Mouse (Mus musculus) hindbrain, embryonic 11.5 days (tissue): ENCODE measurements around the gene Hic1. TPM values are rescaled to one million over a fixed set of nuclear protein-coding genes. Genes with fewer than 3 reads are reported as not detected.

Source experiments
- ATAC-seq: fragments of 200-750 bp; cut with Nextera tagmentation; 2 replicates; pipeline ENCODE4 v1.8.0; 2017; ENCODE audit warnings: mild to moderate bottlenecking, moderate TSS enrichment, moderate library complexity; ENCODE audit not compliant: low FRiP score
- DNase-seq: peaks from one replicate; pipeline ENCODE4 v3.0.0-alpha.2; 2015; ENCODE audit warnings: low spot score
- H3K27ac ChIP-seq: fragments of 300-500 bp; sonication (generic); 2 replicates; pipeline ENCODE4 v1.5.1; 2014; ENCODE audit warnings: mild to moderate bottlenecking, low read depth, low read length
- H3K27me3 ChIP-seq: fragments of 300-500 bp; sonication (generic); 2 replicates; pipeline ENCODE4 v1.6.1; 2014; ENCODE audit warnings: mild to moderate bottlenecking, low read length, moderate library complexity, mixed read lengths; ENCODE audit not compliant: control insufficient read depth, insufficient read depth
- H3K36me3 ChIP-seq: fragments of 300-500 bp; sonication (generic); 2 replicates; pipeline ENCODE4 v1.6.1; 2014; ENCODE audit warnings: mild to moderate bottlenecking, low read length, moderate library complexity, mixed read lengths; ENCODE audit not compliant: control insufficient read depth, insufficient read depth
- H3K4me1 ChIP-seq: fragments of 300-500 bp; sonication (generic); replicated peaks from 2 replicates; pipeline ENCODE4 v1.6.1; 2014; ENCODE audit warnings: low read length, mixed read lengths; ENCODE audit not compliant: control insufficient read depth, insufficient read depth
- H3K4me2 ChIP-seq: fragments of 300-500 bp; sonication (generic); replicated peaks from 2 replicates; pipeline ENCODE4 v1.6.1; 2014; ENCODE audit warnings: mild to moderate bottlenecking, low read depth, low read length
- H3K4me3 ChIP-seq: fragments of 300-500 bp; sonication (generic); 2 replicates; pipeline ENCODE4 v1.5.1; 2014; ENCODE audit warnings: low read depth, low read length
- H3K9ac ChIP-seq: fragments of 300-500 bp; sonication (generic); 2 replicates; pipeline ENCODE4 v1.6.1; 2014; ENCODE audit warnings: low read depth, low read length
- H3K9me3 ChIP-seq: fragments of 300-500 bp; sonication (generic); 2 replicates; pipeline ENCODE4 v1.6.1; 2016; ENCODE audit warnings: low read length; ENCODE audit not compliant: control insufficient read depth
- whole genome bisulfite sequencing: fragments of 180-500 bp; shearing (Covaris S2); extraction: QIAGEN DNeasy Blood & Tissue Kit; methylation state at CpG from one replicate; pipeline ENCODE4 v1.1.7; 2014; 5-methylcytosine and 5-hydroxymethylcytosine counted together
- polyA plus RNA-seq: library from polyadenylated mRNA; unstranded; fragments of >200 nt; fragmentation: Nextera tagmentation; extraction: Ambion mirVana; gene quantifications from 2 replicates; pipeline ENCODE4 v1.2.1, GENCODE M21; 2014

Hic1 gene
- polyA plus RNA-seq, 1 experiment from 2014 or later, result 0.90 TPM

DNA sequence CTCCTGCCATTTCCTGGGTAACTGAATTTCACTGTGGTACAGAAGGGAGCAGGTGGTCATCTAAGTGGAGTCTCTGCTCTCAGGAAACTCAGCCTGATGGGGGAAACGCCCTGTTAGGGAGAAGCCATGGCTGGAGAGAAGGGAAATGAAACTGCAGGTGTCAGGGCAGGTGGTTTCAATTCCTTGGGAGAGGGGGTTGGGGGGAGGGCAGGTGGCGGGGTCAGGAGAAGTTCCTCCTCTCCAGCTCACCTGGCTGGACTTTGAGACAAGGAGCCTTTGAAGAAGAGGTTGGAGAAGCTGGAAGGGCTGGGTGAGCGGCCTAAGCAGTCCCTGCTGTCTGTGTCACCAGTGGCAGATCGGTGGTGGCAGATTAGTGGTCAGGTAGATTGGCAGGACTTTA, 37.0 kb upstream of the Hic1 start:
- 0 out of 2 replicates have a peak, but pooled peaks cover 2% of the 10 kb centered on the region for H3K4me1 ChIP-seq
- 76% methylated on average over 4 of the region's 4 CpGs for WGBS
- ATAC-seq, result no peak

GRCm38 (mm10) chr11:75204472-75204871, 35.2 kb upstream of the Hic1 start:
- H3K4me3 ChIP-seq, result no peak overlapping the region
- 0 out of 2 replicates have a peak, but pooled peaks cover 2% of the 10 kb centered on the region for H3K4me1 ChIP-seq
- H3K27me3 ChIP-seq, result peaks cover 4% of the 10 kb centered on the region; the same call in 1 of the 2 replicates
- H3K36me3 ChIP-seq, result no peaks in the 10 kb centered on the region
- no peak for DNase-seq
- H3K9ac ChIP-seq, result no peak overlapping the region
- ATAC-seq, result no peak
- H3K9me3 ChIP-seq, result no peaks in the 10 kb centered on the region
- H3K4me2 ChIP-seq, result no peak overlapping the region
- no peak overlapping the region for H3K27ac ChIP-seq
- 48% methylated on average over 9 of the region's 9 CpGs for WGBS

More for the DNA sequence above, 37.0 kb upstream of the Hic1 start:
- no peak overlapping the region for H3K27ac ChIP-seq
- H3K9me3 ChIP-seq, result no peaks in the 10 kb centered on the region
- no peak overlapping the region for H3K4me2 ChIP-seq
- no peak overlapping the region for H3K4me3 ChIP-seq
- no peaks in the 10 kb centered on the region for H3K27me3 ChIP-seq
- H3K9ac ChIP-seq, result no peak overlapping the region
- DNase-seq, result no peak
- no peaks in the 10 kb centered on the region for H3K36me3 ChIP-seq

DNA sequence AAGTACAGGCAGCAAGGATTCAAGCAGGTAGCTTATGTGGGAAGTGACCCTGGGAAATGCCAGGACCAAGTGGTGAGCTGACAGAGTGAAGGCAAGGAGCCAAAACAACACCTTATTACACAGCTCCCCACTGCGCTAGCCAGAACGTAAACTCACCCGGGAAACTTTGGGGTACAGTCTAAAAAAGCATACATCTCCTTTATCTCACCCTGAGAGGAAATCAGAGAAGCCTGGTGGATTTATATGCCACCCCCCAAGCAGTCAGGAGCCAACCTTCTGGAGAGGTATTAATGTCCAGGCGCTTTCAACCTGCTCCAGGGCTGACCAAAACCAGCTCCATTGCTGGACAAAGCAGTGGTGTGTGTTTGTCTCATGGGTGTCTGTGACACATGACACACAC, 34.6 kb upstream of the Hic1 start:
- H3K36me3 ChIP-seq, result no peaks in the 10 kb centered on the region
- no peak overlapping the region for H3K4me3 ChIP-seq
- peaks cover 4% of the 10 kb centered on the region; the same call in 1 of the 2 replicates for H3K27me3 ChIP-seq
- 0 out of 2 replicates have a peak, but pooled peaks cover 2% of the 10 kb centered on the region for H3K4me1 ChIP-seq
- no peak overlapping the region for H3K4me2 ChIP-seq
- H3K9ac ChIP-seq, result no peak overlapping the region
- DNase-seq (no peak), ATAC-seq (no peak)
- 90% methylated on average over 4 of the region's 4 CpGs for WGBS
- no peak overlapping the region for H3K27ac ChIP-seq
- H3K9me3 ChIP-seq, result no peaks in the 10 kb centered on the region

DNA sequence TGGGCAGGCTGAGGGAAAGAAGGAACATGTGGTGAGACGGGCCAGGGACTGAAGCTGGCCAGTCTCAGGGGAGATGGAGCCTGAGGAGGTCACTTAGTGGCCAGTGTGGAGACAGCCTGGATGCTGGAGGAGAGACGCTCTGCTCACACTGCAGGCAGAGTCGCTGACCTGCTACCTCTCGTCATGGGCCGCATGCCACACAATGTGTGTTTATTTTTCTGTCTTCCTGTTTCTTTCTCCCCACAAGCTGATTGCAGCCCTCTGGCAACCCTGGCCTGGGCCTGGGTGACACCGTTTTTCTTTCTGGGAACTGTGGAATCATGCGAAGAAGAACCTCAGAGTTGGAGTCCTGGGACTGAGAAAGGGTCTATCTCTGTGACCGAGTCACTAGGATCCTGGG, 32.4 kb upstream of the Hic1 start:
- no peak overlapping the region for H3K4me3 ChIP-seq
- H3K4me1 ChIP-seq, result 0 out of 2 replicates have a peak, but pooled peaks cover 2% of the 10 kb centered on the region
- 66% methylated on average over 8 of the region's 8 CpGs for WGBS
- H3K9me3 ChIP-seq, result no peaks in the 10 kb centered on the region
- DNase-seq (no peak), ATAC-seq (no peak)
- no peak overlapping the region for H3K27ac ChIP-seq
- no peaks in the 10 kb centered on the region for H3K36me3 ChIP-seq
- no peak overlapping the region for H3K4me2 ChIP-seq
- peaks cover 7% of the 10 kb centered on the region for H3K27me3 ChIP-seq
- no peak overlapping the region for H3K9ac ChIP-seq

DNA sequence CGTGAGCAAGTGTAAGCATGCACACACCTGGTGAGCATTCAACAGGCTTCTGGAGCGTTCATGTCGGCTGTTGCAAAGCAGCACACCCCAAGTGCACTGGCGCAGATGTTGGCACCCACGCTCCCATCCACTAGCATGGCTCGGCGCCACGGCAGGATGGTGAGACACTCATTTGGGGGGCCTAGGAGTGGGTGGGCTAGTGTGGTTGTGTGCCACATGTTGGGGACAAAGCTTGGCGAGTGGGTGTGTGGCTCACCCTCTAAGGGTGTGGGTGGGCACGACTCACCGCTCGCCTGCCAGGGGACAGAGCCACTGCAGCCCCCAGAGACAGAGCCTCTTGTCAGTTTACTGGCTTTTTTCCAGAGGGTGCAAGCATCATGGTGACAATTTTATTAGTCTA, 31.6 kb upstream of the Hic1 start:
- Histone ChIP-seq H3K27ac (no peak overlapping the region), H3K9ac (no peak overlapping the region), H3K36me3 (no peaks in the 10 kb centered on the region), H3K9me3 (no peaks in the 10 kb centered on the region), H3K4me3 (no peak overlapping the region), H3K27me3 (peaks cover 15% of the 10 kb centered on the region), H3K4me1 (0 out of 2 replicates have a peak, but pooled peaks cover 2% of the 10 kb centered on the region), H3K4me2 (no peak overlapping the region)
- DNase-seq (no peak), ATAC-seq (no peak)
- WGBS, result 92% methylated on average over 12 of the region's 12 CpGs

DNA sequence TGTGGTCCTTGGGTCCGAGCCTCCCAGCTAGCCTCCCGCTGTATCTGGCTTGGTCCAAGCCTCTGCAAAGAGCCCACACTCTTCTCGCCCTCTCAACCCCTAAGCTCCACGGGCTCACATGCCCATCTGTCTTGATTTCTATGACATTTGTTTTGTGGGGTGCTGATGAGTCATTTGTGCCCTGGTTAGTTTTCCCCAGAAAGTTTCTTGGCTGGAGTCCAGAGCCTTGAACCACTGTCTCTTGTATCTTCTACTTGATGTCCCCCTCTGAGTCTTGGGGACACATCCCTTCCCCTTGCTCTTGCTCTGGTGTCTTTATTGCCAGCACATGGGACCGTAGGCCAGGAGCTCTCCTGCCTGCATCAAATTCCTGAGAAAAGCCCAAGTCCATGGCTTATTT, 30.6 kb upstream of the Hic1 start:
- Histone ChIP-seq H3K4me3 (no peak overlapping the region), H3K4me1 (peaks cover 2% of the 10 kb centered on the region; the same call in 1 of the 2 replicates), H3K9me3 (no peaks in the 10 kb centered on the region), H3K4me2 (no peak overlapping the region), H3K36me3 (no peaks in the 10 kb centered on the region), H3K27me3 (peaks cover 25% of the 10 kb centered on the region), H3K27ac (no peak overlapping the region), H3K9ac (no peak overlapping the region)
- ATAC-seq (no peak), DNase-seq (no peak)
- WGBS, result 88% methylated on average over 5 of the region's 5 CpGs

- no peaks in the 10 kb centered on the region for H3K9me3 ChIP-seq
- H3K4me2 ChIP-seq, result no peak overlapping the region
- H3K4me1 ChIP-seq, result peaks cover 5% of the 10 kb centered on the region
- ATAC-seq (no peak), DNase-seq (no peak)
- H3K27me3 ChIP-seq, result peaks cover 36% of the 10 kb centered on the region
- no peak overlapping the region for H3K9ac ChIP-seq
- 61% methylated on average over 4 of the region's 4 CpGs for WGBS
- H3K27ac ChIP-seq, result no peak overlapping the region
- H3K4me3 ChIP-seq, result no peak overlapping the region
- no peaks in the 10 kb centered on the region for H3K36me3 ChIP-seq
Observed at GRCm38 (mm10) chr11:75198792-75199191, 29.5 kb upstream of the Hic1 start.

DNA sequence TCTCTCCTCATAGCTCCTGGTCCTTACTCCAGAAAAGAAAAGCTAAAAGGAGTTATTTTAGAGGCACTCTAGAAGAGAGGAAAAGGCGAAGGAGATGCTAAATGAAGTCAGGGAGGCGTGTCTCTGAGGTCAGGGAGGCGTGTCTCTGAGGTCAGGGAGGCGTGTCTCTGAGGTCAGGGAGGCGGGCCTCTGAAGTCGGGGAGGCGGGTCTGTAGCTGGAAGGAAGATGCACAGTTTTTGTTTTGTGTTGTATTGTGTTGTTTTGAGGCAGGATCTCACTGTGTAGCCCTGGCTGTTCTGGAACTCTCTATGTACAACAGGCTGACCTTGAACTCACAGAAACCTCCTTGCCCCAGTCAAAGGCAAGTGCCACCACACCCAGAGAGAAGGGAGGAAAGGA, 28.6 kb upstream of the Hic1 start:
- Histone ChIP-seq H3K9ac (no peak overlapping the region), H3K4me1 (peaks cover 7% of the 10 kb centered on the region), H3K4me3 (no peak overlapping the region), H3K27me3 (peaks cover 44% of the 10 kb centered on the region), H3K36me3 (no peaks in the 10 kb centered on the region), H3K9me3 (no peaks in the 10 kb centered on the region), H3K27ac (no peak overlapping the region), H3K4me2 (no peak overlapping the region)
- ATAC-seq (no peak), DNase-seq (no peak)
- WGBS, result 30% methylated on average over 7 of the region's 7 CpGs

GRCm38 (mm10) chr11:75196131-75196530, 26.8 kb upstream of the Hic1 start:
- H3K9ac ChIP-seq, result no peak overlapping the region
- H3K27me3 ChIP-seq, result peaks cover 61% of the 10 kb centered on the region
- no peak overlapping the region for H3K4me2 ChIP-seq
- no peaks in the 10 kb centered on the region for H3K36me3 ChIP-seq
- ATAC-seq (no peak), DNase-seq (no peak)
- 49% methylated on average over 6 of the region's 6 CpGs for WGBS
- H3K27ac ChIP-seq, result no peak overlapping the region
- H3K9me3 ChIP-seq, result no peaks in the 10 kb centered on the region
- peaks cover 7% of the 10 kb centered on the region for H3K4me1 ChIP-seq
- H3K4me3 ChIP-seq, result no peak overlapping the region
